Mouse (Mus musculus) left cerebral cortex, postnatal 14 days (tissue): ENCODE data around the gene Cdk5r2. TPM values are rescaled to one million over a fixed set of nuclear protein-coding genes. Genes with fewer than 3 reads are reported as not detected.

ENCODE experiments used
- DNase-seq, 2 experiments: peaks; one replicate each; pipeline ENCODE4 v3.0.0; 2021 to 2022; ENCODE audit warnings: low spot score in 2 of 2, mixed read lengths in 1 of 2
- intact Hi-C: fragments of 180-260 bp; cut with DNase I; formaldehyde crosslinking; loops from one replicate; pipeline ENCODE4 v1.15.1; 2025
- total RNA-seq, 2 experiments: library from RNA; stranded (reverse); gene quantifications; 2 replicates each; pipeline ENCODE4 v1.2.3; 2021

Cdk5r2 gene
- total RNA-seq, 2 experiments from 2014 or later = 566 to 585 TPM

GRCm38 (mm10) chr1:74846341-74846740 is 8.4 kb upstream of the Cdk5r2 start:
- intact Hi-C loops = no loop called here
- no peak for DNase-seq

GRCm38 (mm10) chr1:74848946-74849345 is 5.8 kb upstream of the Cdk5r2 start:
- DNase-seq = no peak

GRCm38 (mm10) chr1:74850251-74850650 is 4.5 kb upstream of the Cdk5r2 start:
- intact Hi-C loops = loop anchor here (2.0 kb wide), 1 partner anchor 25 kb away; no protein-coding TSS in a partner anchor
- peak; percentile 83 to 92 for DNase-seq

More at GRCm38 (mm10) chr1:74848946-74849345, 5.8 kb upstream of the Cdk5r2 start:
- intact Hi-C loops = no loop called here

GRCm38 (mm10) chr1:74851001-74851775 is 3.5 kb upstream of the Cdk5r2 start:
- peak; percentile 58 to 64 for DNase-seq
- intact Hi-C loops = loop anchor here (2.0 kb wide), 1 partner anchor 26 kb away; no protein-coding TSS in a partner anchor

GRCm38 (mm10) chr1:74855156-74855555 is 422 bp downstream of the Cdk5r2 start:
- DNase-seq = no peak
- intact Hi-C loops = loop anchor here (5.0 kb wide), 1 partner anchor 38 kb away; no protein-coding TSS in a partner anchor

GRCm38 (mm10) chr1:74855651-74856438 is 1.1 kb downstream of the Cdk5r2 start:
- intact Hi-C loops = loop anchor here (5.0 kb wide), 1 partner anchor 39 kb away; no protein-coding TSS in a partner anchor
- DNase-seq = no peak

GRCm38 (mm10) chr1:74856439-74856720 is 1.6 kb downstream of the Cdk5r2 start:
- intact Hi-C loops = loop anchor here (5.0 kb wide), 1 partner anchor 39 kb away; no protein-coding TSS in a partner anchor
- DNase-seq = no peak

- intact Hi-C loops = loop anchor here (5.0 kb wide), 1 partner anchor 39 kb away; no protein-coding TSS in a partner anchor
- no peak for DNase-seq
Measured at GRCm38 (mm10) chr1:74856791-74857190, 2.1 kb downstream of the Cdk5r2 start.

GRCm38 (mm10) chr1:74857201-74857600 is 2.5 kb downstream of the Cdk5r2 start:
- DNase-seq = no peak

GRCm38 (mm10) chr1:74857677-74858076 is 2.9 kb downstream of the Cdk5r2 start:
- intact Hi-C loops = loop anchor here (5.0 kb wide), 1 partner anchor 40 kb away; no protein-coding TSS in a partner anchor
- no peak for DNase-seq

More at GRCm38 (mm10) chr1:74857201-74857600, 2.5 kb downstream of the Cdk5r2 start:
- intact Hi-C loops = loop anchor here (5.0 kb wide), 1 partner anchor 40 kb away; no protein-coding TSS in a partner anchor

GRCm38 (mm10) chr1:74858171-74858719 is 3.5 kb downstream of the Cdk5r2 start:
- intact Hi-C loops = loop anchor here (5.0 kb wide), 1 partner anchor 41 kb away; no protein-coding TSS in a partner anchor
- DNase-seq = peak; percentile 91 to 93

- intact Hi-C loops = loop anchor here (5.0 kb wide), 1 partner anchor 42 kb away; no protein-coding TSS in a partner anchor
- no peak for DNase-seq
Measured at GRCm38 (mm10) chr1:74858805-74859204, 4.1 kb downstream of the Cdk5r2 start.

GRCm38 (mm10) chr1:74859223-74859984 is 4.7 kb downstream of the Cdk5r2 start:
- peak; percentile 55 to 85 for DNase-seq
- intact Hi-C loops = loop anchor here (5.0 kb wide), 1 partner anchor 42 kb away; no protein-coding TSS in a partner anchor

- DNase-seq = no peak
Measured at GRCm38 (mm10) chr1:74861783-74862182, 7.0 kb downstream of the Cdk5r2 start.

GRCm38 (mm10) chr1:74872218-74872617 is 17.5 kb downstream of the Cdk5r2 start:
- no peak for DNase-seq
- intact Hi-C loops = no loop called here

More at GRCm38 (mm10) chr1:74861783-74862182, 7.0 kb downstream of the Cdk5r2 start:
- intact Hi-C loops = no loop called here

- intact Hi-C loops = no loop called here
- no peak for DNase-seq
Measured at GRCm38 (mm10) chr1:74877199-74877598, 22.5 kb downstream of the Cdk5r2 start.

- intact Hi-C loops = loop anchor here (2.0 to 10.0 kb wide), 2 partner anchors 136 to 236 kb away; no protein-coding TSS in a partner anchor
- peak; percentile 46 to 78 for DNase-seq
Measured at GRCm38 (mm10) chr1:74880785-74881360, 26.1 kb downstream of the Cdk5r2 start.

- intact Hi-C loops = loop anchor here (10.0 kb wide), 1 partner anchor 237 kb away; no protein-coding TSS in a partner anchor
- DNase-seq = peak in 1 of 2 experiments; percentile 31
Measured at GRCm38 (mm10) chr1:74882055-74882734, 27.5 kb downstream of the Cdk5r2 start.
